Mouse (Mus musculus) embryonic fibroblast, embryonic 13.5 days (primary cell): ENCODE results near the gene Sycp1.

Experiments used
- CTCF ChIP-seq: IDR thresholded peaks from 2 replicates; pipeline ENCODE4 v1.5.1; 2011; ENCODE audit warnings: mild to moderate bottlenecking, control low read depth, low read length, moderate library complexity, borderline replicate concordance; ENCODE audit not compliant: insufficient read depth
- POLR2A ChIP-seq: IDR thresholded peaks from 2 replicates; pipeline ENCODE4 v1.6.1; 2011; ENCODE audit warnings: low read depth, mild to moderate bottlenecking, control low read depth, low read length, moderate library complexity

DNA sequence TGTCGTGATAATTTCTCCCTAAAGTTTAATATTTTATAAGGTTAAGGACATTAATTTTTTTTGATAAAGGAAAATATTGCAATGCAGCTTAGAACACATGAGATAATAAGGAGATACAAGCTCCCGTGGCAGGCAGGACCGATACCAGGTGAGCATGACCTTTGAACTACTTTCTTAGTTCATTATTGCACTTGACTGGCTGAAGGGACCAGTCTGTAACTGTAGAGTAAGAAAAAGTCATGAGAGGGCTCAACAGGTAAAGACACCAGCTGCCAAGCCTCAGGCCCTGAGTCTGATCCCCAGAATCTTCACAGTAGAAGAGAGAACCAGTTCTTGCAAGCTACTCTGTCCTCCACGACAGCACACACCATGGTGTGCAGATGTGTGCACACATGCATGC is 41.0 kb upstream of the Sycp1 start:
- TF ChIP-seq CTCF (no peak), POLR2A (no peak)
